Mouse (Mus musculus) olfactory bulb, adult 2 months (tissue): Measurements from ENCODE around the gene Syt15.

Experiments used
- CTCF ChIP-seq: fragments of 200-500 bp; IDR thresholded peaks from 2 replicates; pipeline ENCODE4 v1.5.1; 2012; ENCODE audit warnings: low read depth, mild to moderate bottlenecking, low read length, moderate library complexity; ENCODE audit not compliant: insufficient read depth
- POLR2A ChIP-seq: fragments of 200-500 bp; IDR thresholded peaks from 2 replicates; pipeline ENCODE4 v1.6.1; 2012; ENCODE audit warnings: mild to moderate bottlenecking, low read depth, low read length, moderate library complexity; ENCODE audit not compliant: insufficient read depth

DNA sequence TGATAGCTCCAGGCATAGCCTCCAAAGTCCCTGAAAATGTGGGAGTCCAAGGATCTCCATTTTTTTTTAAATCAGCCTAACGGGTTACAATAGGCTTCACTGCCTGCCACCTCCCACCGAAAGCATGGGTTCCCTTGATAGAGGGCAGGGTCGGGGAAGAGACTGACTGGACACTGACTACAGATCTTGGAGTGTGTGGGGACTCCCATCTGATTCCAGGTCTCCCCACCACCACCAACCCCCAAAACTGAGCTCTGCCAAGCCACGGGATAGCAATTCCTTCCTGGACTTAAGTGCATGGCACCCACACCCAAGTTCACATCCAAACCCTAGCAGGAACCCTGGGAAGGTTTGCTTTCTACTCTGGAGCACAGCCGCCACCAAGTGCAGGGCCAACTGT, 1.0 kb downstream of the Syt15 start:
- TF ChIP-seq CTCF (no peak), POLR2A (no peak)
